Mouse (Mus musculus): ENCODE data around the gene Bmp7. TPM values are rescaled to one million over a fixed set of nuclear protein-coding genes. Genes with fewer than 3 reads are reported as not detected.
A peak's percentile ranks its signal among the peaks of the same experiment; 100 is the strongest.

The Bmp7 gene
- polyA plus RNA-seq, 1 experiment from 2014 or later: 1.1 TPM

DNA sequence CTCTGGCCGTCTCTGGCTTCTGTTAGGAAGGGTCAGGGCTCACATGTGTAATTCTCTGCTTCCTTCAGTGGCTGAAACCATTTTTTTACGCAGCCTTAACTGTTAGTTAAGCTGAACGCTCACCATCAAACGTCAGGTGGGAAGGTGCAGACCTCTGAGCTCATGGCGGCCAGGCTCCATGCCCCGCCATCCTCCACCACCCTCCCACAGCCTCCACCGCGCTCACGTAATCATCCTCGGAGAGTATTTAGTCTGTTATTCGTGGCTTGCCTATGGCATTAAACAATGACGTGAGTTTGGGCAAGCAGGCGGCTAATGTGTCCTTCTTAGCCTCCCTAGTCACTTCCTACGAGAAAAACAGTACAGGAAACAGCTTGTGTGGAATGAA, 76.7 kb downstream of the Bmp7 start:
- no peak for TF ChIP-seq CTCF (IDR thresholded peaks at IDR 0.05)
- TF ChIP-seq EP300 (IDR thresholded peaks at IDR 0.05): no peak
- H3K36me3 ChIP-seq (ENCODE audit: insufficient read depth, low read length): no peaks in the 10 kb centered on the region
- no peak overlapping the region for H3K27ac ChIP-seq (ENCODE audit: low read length)
- DNase-seq (ENCODE audit: low spot score) (peak; percentile 38), ATAC-seq (no peak)
- H3K9ac ChIP-seq (replicated peaks; ENCODE audit: low read depth): no peak overlapping the region
- H3K4me2 ChIP-seq (replicated peaks; ENCODE audit: low read depth, low read length): peak overlapping the region; percentile 45
- no peaks in the 10 kb centered on the region for H3K27me3 ChIP-seq (replicated peaks; ENCODE audit: insufficient read depth, low read length)
- peaks cover 14% of the 10 kb centered on the region for H3K4me1 ChIP-seq (ENCODE audit: insufficient read depth, low read depth, low read length)
- H3K9me3 ChIP-seq (ENCODE audit: low read length): no peaks in the 10 kb centered on the region
- H3K4me3 ChIP-seq (ENCODE audit: low read depth, low read length): peak overlapping the region; percentile 24; the same call in 1 of the 2 replicates
- 18% methylated on average over 14 of the region's 14 CpGs for WGBS

DNA sequence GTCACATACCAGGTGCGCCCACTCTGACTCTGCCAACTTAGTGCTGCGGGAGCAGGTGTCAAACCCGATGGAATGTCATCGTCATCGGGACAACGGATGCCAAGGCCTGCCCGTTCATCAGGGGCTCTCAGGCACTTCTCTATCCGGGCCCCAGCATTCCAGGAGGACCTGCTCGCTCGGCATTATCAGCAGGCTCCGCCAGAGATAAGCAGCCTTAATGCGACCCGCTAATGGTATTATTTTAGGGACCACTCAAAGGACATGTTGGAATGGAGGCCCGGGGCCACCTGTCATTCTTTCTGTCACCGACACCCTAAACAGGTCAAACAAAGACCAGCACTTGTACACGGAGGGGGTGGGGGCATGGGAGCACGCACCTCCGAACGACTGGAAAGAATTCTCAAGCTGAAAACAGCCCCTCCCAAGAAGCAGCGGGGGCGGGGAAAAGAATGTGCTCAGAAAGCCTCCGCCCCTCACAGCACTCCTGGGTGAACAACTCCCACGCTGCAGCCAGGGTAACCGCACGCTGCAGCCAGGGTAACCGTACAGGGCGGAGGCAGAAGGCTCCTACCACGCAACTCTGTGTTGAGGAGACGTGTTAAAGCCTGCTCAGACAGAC, 77.2 kb downstream of the Bmp7 start:
- H3K4me1 ChIP-seq (ENCODE audit: insufficient read depth, low read depth, low read length): peaks cover 14% of the 10 kb centered on the region
- H3K4me2 ChIP-seq (replicated peaks; ENCODE audit: low read depth, low read length): peak overlapping the region; percentile 45
- no peaks in the 10 kb centered on the region for H3K36me3 ChIP-seq (ENCODE audit: insufficient read depth, low read length)
- H3K4me3 ChIP-seq (ENCODE audit: low read depth, low read length): peak overlapping the region; percentile 24
- WGBS: 8% methylated on average over 29 of the region's 29 CpGs
- peak; percentile 81 for DNase-seq (ENCODE audit: low spot score)
- no peak overlapping the region for H3K9ac ChIP-seq (replicated peaks; ENCODE audit: low read depth)
- H3K27me3 ChIP-seq (replicated peaks; ENCODE audit: insufficient read depth, low read length): no peaks in the 10 kb centered on the region
- no peak overlapping the region for H3K27ac ChIP-seq (ENCODE audit: low read length)
- TF ChIP-seq EP300 (IDR thresholded peaks at IDR 0.05): no peak
- TF ChIP-seq CTCF (IDR thresholded peaks at IDR 0.05): peak; percentile 8; the same call in 1 of the 2 replicates
- ATAC-seq: peak; percentile 72
- no peaks in the 10 kb centered on the region for H3K9me3 ChIP-seq (ENCODE audit: low read length)

DNA sequence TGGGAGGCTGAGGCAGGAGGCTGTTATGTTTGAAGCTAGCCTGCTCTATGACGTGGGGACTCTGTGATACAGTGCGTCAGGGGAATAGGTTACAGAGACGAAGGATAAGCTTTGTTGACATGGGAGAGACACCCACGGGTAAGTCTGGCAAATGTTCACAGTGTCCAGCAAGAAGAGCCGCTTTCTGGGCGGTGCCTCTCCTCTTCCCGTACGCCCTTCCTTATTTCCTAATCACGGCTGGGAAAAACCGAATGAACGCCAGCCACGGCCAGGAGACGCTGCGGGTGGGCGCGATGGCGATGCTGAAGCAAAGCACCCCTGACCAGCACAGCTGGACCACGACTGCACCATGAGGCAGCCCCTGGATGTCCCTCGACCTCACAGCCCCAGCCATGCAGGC, 77.7 kb downstream of the Bmp7 start:
- no peak overlapping the region for H3K27ac ChIP-seq (ENCODE audit: low read length)
- peak; percentile 73 for DNase-seq (ENCODE audit: low spot score)
- H3K9ac ChIP-seq (replicated peaks; ENCODE audit: low read depth): no peak overlapping the region

DNA sequence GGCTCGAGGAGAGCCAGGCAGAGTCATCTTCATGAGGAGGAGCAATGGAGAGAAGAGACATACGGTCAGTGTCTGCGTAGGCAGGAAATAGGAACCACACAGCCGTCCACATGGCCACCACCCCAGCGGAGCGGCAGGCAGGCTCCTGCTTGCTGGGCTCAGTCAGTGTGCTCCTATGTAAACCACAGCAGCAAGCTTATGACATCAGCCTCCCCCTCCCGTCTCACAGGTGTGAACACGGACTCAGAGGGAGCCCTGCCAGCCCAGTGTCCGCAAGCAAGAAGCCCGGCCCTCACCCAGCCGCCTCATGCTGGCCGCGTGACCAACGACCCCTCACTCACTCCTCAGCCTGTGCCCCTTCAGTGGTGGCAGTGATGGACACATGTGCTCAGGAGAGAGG, 78.5 kb downstream of the Bmp7 start:
- ATAC-seq: peak; percentile 32; the same call in 1 of the 2 replicates
- DNase-seq (ENCODE audit: low spot score): peak; percentile 42
- no peak overlapping the region for H3K9ac ChIP-seq (replicated peaks; ENCODE audit: low read depth)
- no peak overlapping the region for H3K27ac ChIP-seq (ENCODE audit: low read length)
- no peak overlapping the region for H3K4me3 ChIP-seq (ENCODE audit: low read depth, low read length)
- 38% methylated on average over 14 of the region's 14 CpGs for WGBS
- no peaks in the 10 kb centered on the region for H3K9me3 ChIP-seq (ENCODE audit: low read length)
- no peaks in the 10 kb centered on the region for H3K36me3 ChIP-seq (ENCODE audit: insufficient read depth, low read length)
- peaks cover 14% of the 10 kb centered on the region for H3K4me1 ChIP-seq (ENCODE audit: insufficient read depth, low read depth, low read length)
- TF ChIP-seq CTCF (IDR thresholded peaks at IDR 0.05): no peak
- no peak for TF ChIP-seq EP300 (IDR thresholded peaks at IDR 0.05)
- no peaks in the 10 kb centered on the region for H3K27me3 ChIP-seq (replicated peaks; ENCODE audit: insufficient read depth, low read length)
- no peak overlapping the region for H3K4me2 ChIP-seq (replicated peaks; ENCODE audit: low read depth, low read length)

More for the DNA sequence above, 77.7 kb downstream of the Bmp7 start:
- Histone ChIP-seq H3K27me3 (replicated peaks; ENCODE audit: insufficient read depth, low read length) (no peaks in the 10 kb centered on the region), H3K4me2 (replicated peaks; ENCODE audit: low read depth, low read length) (peak overlapping the region; percentile 45), H3K36me3 (ENCODE audit: insufficient read depth, low read length) (no peaks in the 10 kb centered on the region), H3K9me3 (ENCODE audit: low read length) (no peaks in the 10 kb centered on the region), H3K4me1 (ENCODE audit: insufficient read depth, low read depth, low read length) (peaks cover 14% of the 10 kb centered on the region), H3K4me3 (ENCODE audit: low read depth, low read length) (0 out of 2 replicates have a peak overlapping the region, but pooled peaks have one; percentile 24)
- TF ChIP-seq CTCF (IDR thresholded peaks at IDR 0.05) (no peak), EP300 (IDR thresholded peaks at IDR 0.05) (peak; percentile 58)
- ATAC-seq: no peak; the same call in 1 of the 2 replicates
- WGBS: 39% methylated on average over 19 of the region's 19 CpGs

DNA sequence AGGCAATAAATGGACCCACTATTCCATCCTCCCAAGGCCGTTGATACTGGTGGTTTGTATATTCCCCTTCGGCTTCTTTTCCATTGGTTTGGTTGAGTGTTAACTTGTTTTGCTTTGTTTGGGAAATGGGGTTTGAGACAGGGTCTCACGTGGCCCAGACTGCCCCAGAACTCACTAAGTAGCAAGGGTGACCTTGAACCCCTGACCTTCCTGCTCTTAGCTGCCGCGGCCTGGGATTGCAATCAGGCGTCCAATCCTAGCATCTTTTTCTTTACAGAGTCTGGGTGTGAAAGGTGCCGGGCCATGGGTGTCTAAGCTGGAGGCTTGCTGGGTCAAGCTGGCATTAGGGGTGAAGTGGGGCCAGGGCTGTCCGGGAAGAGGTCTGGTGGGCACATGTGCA, 79.5 kb downstream of the Bmp7 start:
- TF ChIP-seq CTCF (IDR thresholded peaks at IDR 0.05): no peak
- TF ChIP-seq EP300 (IDR thresholded peaks at IDR 0.05): no peak
- ATAC-seq (no peak), DNase-seq (ENCODE audit: low spot score) (no peak)
- Histone ChIP-seq H3K36me3 (ENCODE audit: insufficient read depth, low read length) (no peaks in the 10 kb centered on the region), H3K9me3 (ENCODE audit: low read length) (no peaks in the 10 kb centered on the region), H3K4me2 (replicated peaks; ENCODE audit: low read depth, low read length) (no peak overlapping the region), H3K27ac (ENCODE audit: low read length) (no peak overlapping the region), H3K4me3 (ENCODE audit: low read depth, low read length) (no peak overlapping the region), H3K27me3 (replicated peaks; ENCODE audit: insufficient read depth, low read length) (no peaks in the 10 kb centered on the region), H3K4me1 (ENCODE audit: insufficient read depth, low read depth, low read length) (peaks cover 14% of the 10 kb centered on the region), H3K9ac (replicated peaks; ENCODE audit: low read depth) (no peak overlapping the region)
- 83% methylated on average over 8 of the region's 8 CpGs for WGBS

DNA sequence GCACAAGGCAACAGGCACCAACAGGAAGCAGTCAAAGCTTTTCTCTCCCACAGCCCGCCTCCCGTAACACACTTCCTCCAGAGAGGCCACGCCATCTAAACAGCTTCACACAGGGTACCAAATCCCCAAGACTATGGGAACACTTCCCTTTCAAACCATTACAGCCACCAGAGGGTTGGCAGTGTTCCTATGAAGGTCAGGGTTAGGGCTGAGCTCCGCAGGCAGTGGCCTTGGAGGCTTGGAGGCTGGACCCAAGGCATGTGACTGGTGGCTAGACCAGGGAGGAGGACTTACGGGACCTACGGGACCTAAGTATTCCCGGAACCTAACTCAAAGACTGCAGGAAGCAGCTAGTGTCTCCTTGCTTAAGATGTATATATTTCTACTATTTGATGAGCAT, 80.0 kb downstream of the Bmp7 start:
- no peak overlapping the region for H3K27ac ChIP-seq (ENCODE audit: low read length)
- ATAC-seq: no peak
- no peak overlapping the region for H3K4me2 ChIP-seq (replicated peaks; ENCODE audit: low read depth, low read length)
- no peak for TF ChIP-seq CTCF (IDR thresholded peaks at IDR 0.05)
- no peak for TF ChIP-seq EP300 (IDR thresholded peaks at IDR 0.05)
- WGBS: 76% methylated on average over 7 of the region's 7 CpGs
- DNase-seq (ENCODE audit: low spot score): no peak
- H3K27me3 ChIP-seq (replicated peaks; ENCODE audit: insufficient read depth, low read length): no peaks in the 10 kb centered on the region
- no peaks in the 10 kb centered on the region for H3K9me3 ChIP-seq (ENCODE audit: low read length)
- no peaks in the 10 kb centered on the region for H3K36me3 ChIP-seq (ENCODE audit: insufficient read depth, low read length)
- no peak overlapping the region for H3K4me3 ChIP-seq (ENCODE audit: low read depth, low read length)
- H3K4me1 ChIP-seq (ENCODE audit: insufficient read depth, low read depth, low read length): peaks cover 14% of the 10 kb centered on the region
- no peak overlapping the region for H3K9ac ChIP-seq (replicated peaks; ENCODE audit: low read depth)

Measured in lung, postnatal 0 days (tissue).